Mouse (Mus musculus): ENCODE results near the gene Arl4d. TPM values are rescaled to one million over a fixed set of nuclear protein-coding genes. Genes with fewer than 3 reads are reported as not detected.

The Arl4d gene
- total and polyA plus RNA-seq, 3 experiments = 18.9 to 23.5 (median 23.4) TPM

GRCm38 (mm10) chr11:101673010-101673642 is 7.8 kb downstream of the Arl4d start:
- Histone ChIP-seq H3K9ac (ENCODE audit: low read depth, low read length) (peak overlapping the region; percentile 15), H3K4me3 (peak overlapping the region; percentile 31), H3K36me3 (ENCODE audit: control insufficient read depth, insufficient read depth, low read length) (no peaks in the 10 kb centered on the region), H3K27ac (peak overlapping the region; percentile 87), H3K4me1 (ENCODE audit: control insufficient read depth, insufficient read depth, low read length) (peaks cover 12% of the 10 kb centered on the region), H3K79me2 (replicated peaks; ENCODE audit: control insufficient read depth, insufficient read depth, low read length) (no peaks in the 10 kb centered on the region), H3K27me3 (ENCODE audit: control insufficient read depth, insufficient read depth, low read length) (no peaks in the 10 kb centered on the region)
- TF ChIP-seq EP300 (IDR thresholded peaks at IDR 0.05; ENCODE audit: insufficient read depth, low read depth, low read length) = peak; percentile 75; the same call in 1 of the 2 replicates
- peak; percentile 63 for TF ChIP-seq POLR2A (IDR thresholded peaks at IDR 0.05; ENCODE audit: insufficient read depth, low read depth, low read length)
- no peak for TF ChIP-seq CTCF (IDR thresholded peaks at IDR 0.05)
- intact Hi-C loops (cut with DNase I) = no loop called here
- DNase-seq = peak; percentile 56 to 70
- WGBS = 16% methylated on average over 16 of the region's 16 CpGs

- intact Hi-C loops (cut with DNase I) = no loop called here
- Histone ChIP-seq H3K27me3 (ENCODE audit: control insufficient read depth, insufficient read depth, low read length) (no peaks in the 10 kb centered on the region), H3K79me2 (replicated peaks; ENCODE audit: control insufficient read depth, insufficient read depth, low read length) (no peaks in the 10 kb centered on the region), H3K4me1 (ENCODE audit: control insufficient read depth, insufficient read depth, low read length) (peaks cover 9% of the 10 kb centered on the region), H3K4me3 (no peak overlapping the region), H3K27ac (peak overlapping the region; percentile 87), H3K36me3 (ENCODE audit: control insufficient read depth, insufficient read depth, low read length) (no peaks in the 10 kb centered on the region), H3K9ac (ENCODE audit: low read depth, low read length) (no peak overlapping the region)
- no peak for TF ChIP-seq POLR2A (IDR thresholded peaks at IDR 0.05; ENCODE audit: insufficient read depth, low read depth, low read length)
- no peak for TF ChIP-seq CTCF (IDR thresholded peaks at IDR 0.05)
- TF ChIP-seq EP300 (IDR thresholded peaks at IDR 0.05; ENCODE audit: insufficient read depth, low read depth, low read length) = no peak
- whole genome bisulfite sequencing = 97% methylated on average over 5 of the region's 5 CpGs
- no peak for DNase-seq
These were observed 8.8 kb downstream of the Arl4d start for GRCm38 (mm10) chr11:101674106-101674505.

- Histone ChIP-seq H3K4me3 (no peak overlapping the region), H3K27ac (no peak overlapping the region; the same call in 1 of the 2 replicates), H3K27me3 (ENCODE audit: control insufficient read depth, insufficient read depth, low read length) (no peaks in the 10 kb centered on the region), H3K9ac (ENCODE audit: low read depth, low read length) (no peak overlapping the region), H3K4me1 (ENCODE audit: control insufficient read depth, insufficient read depth, low read length) (peaks cover 10% of the 10 kb centered on the region), H3K36me3 (ENCODE audit: control insufficient read depth, insufficient read depth, low read length) (no peaks in the 10 kb centered on the region), H3K79me2 (replicated peaks; ENCODE audit: control insufficient read depth, insufficient read depth, low read length) (no peaks in the 10 kb centered on the region)
- 80% methylated on average over 4 of the region's 4 CpGs for WGBS
- intact Hi-C loops (cut with DNase I) = no loop called here
- TF ChIP-seq EP300 (IDR thresholded peaks at IDR 0.05; ENCODE audit: insufficient read depth, low read depth, low read length) (no peak), CTCF (IDR thresholded peaks at IDR 0.05) (no peak), POLR2A (IDR thresholded peaks at IDR 0.05; ENCODE audit: insufficient read depth, low read depth, low read length) (no peak)
- DNase-seq = no peak
These were observed 10.0 kb downstream of the Arl4d start for GRCm38 (mm10) chr11:101675349-101675748.

- Histone ChIP-seq H3K27me3 (ENCODE audit: control insufficient read depth, insufficient read depth, low read length) (no peaks in the 10 kb centered on the region), H3K4me1 (ENCODE audit: control insufficient read depth, insufficient read depth, low read length) (peaks cover 12% of the 10 kb centered on the region), H3K36me3 (ENCODE audit: control insufficient read depth, insufficient read depth, low read length) (no peaks in the 10 kb centered on the region), H3K9ac (ENCODE audit: low read depth, low read length) (no peak overlapping the region), H3K79me2 (replicated peaks; ENCODE audit: control insufficient read depth, insufficient read depth, low read length) (no peaks in the 10 kb centered on the region), H3K4me3 (no peak overlapping the region), H3K27ac (no peak overlapping the region)
- intact Hi-C loops (cut with DNase I) = no loop called here
- DNase-seq = no peak
- no peak for TF ChIP-seq EP300 (IDR thresholded peaks at IDR 0.05; ENCODE audit: insufficient read depth, low read depth, low read length)
- 78% methylated on average over 12 of the region's 12 CpGs for WGBS
These were observed 12.3 kb downstream of the Arl4d start for GRCm38 (mm10) chr11:101677655-101678054.

GRCm38 (mm10) chr11:101678770-101679169 is 13.4 kb downstream of the Arl4d start:
- Histone ChIP-seq H3K27me3 (ENCODE audit: control insufficient read depth, insufficient read depth, low read length) (no peaks in the 10 kb centered on the region), H3K27ac (peak overlapping the region; percentile 79; the same call in 1 of the 2 replicates), H3K4me1 (ENCODE audit: control insufficient read depth, insufficient read depth, low read length) (peaks cover 10% of the 10 kb centered on the region), H3K79me2 (replicated peaks; ENCODE audit: control insufficient read depth, insufficient read depth, low read length) (no peaks in the 10 kb centered on the region), H3K4me3 (no peak overlapping the region), H3K9ac (ENCODE audit: low read depth, low read length) (no peak overlapping the region), H3K36me3 (ENCODE audit: control insufficient read depth, insufficient read depth, low read length) (no peaks in the 10 kb centered on the region)
- DNase-seq = no peak
- TF ChIP-seq EP300 (IDR thresholded peaks at IDR 0.05; ENCODE audit: insufficient read depth, low read depth, low read length) (no peak), CTCF (IDR thresholded peaks at IDR 0.05) (no peak), POLR2A (IDR thresholded peaks at IDR 0.05; ENCODE audit: insufficient read depth, low read depth, low read length) (no peak)
- 57% methylated on average over 5 of the region's 5 CpGs for WGBS
- intact Hi-C loops (cut with DNase I) = no loop called here

- peak in 1 of 2 experiments; percentile 62 for DNase-seq
- Histone ChIP-seq H3K27ac (peak overlapping the region; percentile 79), H3K4me1 (ENCODE audit: control insufficient read depth, insufficient read depth, low read length) (peaks cover 9% of the 10 kb centered on the region), H3K4me3 (no peak overlapping the region), H3K9ac (ENCODE audit: low read depth, low read length) (no peak overlapping the region), H3K36me3 (ENCODE audit: control insufficient read depth, insufficient read depth, low read length) (no peaks in the 10 kb centered on the region), H3K79me2 (replicated peaks; ENCODE audit: control insufficient read depth, insufficient read depth, low read length) (no peaks in the 10 kb centered on the region), H3K27me3 (ENCODE audit: control insufficient read depth, insufficient read depth, low read length) (no peaks in the 10 kb centered on the region)
- intact Hi-C loops (cut with DNase I) = loop anchor here (2.0 kb wide), 1 partner anchor 17 kb away; no protein-coding TSS in a partner anchor
- 45% methylated on average over 7 of the region's 7 CpGs for WGBS
- TF ChIP-seq POLR2A (IDR thresholded peaks at IDR 0.05; ENCODE audit: insufficient read depth, low read depth, low read length) = peak; percentile 33; the same call in 1 of the 2 replicates
- TF ChIP-seq EP300 (IDR thresholded peaks at IDR 0.05; ENCODE audit: insufficient read depth, low read depth, low read length) = peak; percentile 75; the same call in 1 of the 2 replicates
- no peak for TF ChIP-seq CTCF (IDR thresholded peaks at IDR 0.05)
These were observed 14.6 kb downstream of the Arl4d start for GRCm38 (mm10) chr11:101679907-101680306.
